Mouse (Mus musculus) splenic B cell, adult 2 months (primary cell): ENCODE data around the gene Pik3r3.

Source experiments
- DNase-seq: peaks from one replicate; pipeline ENCODE4 v3.0.0-alpha.2; 2011; ENCODE audit warnings: low read depth, low spot score
- H3K27me3 ChIP-seq: 2 replicates; pipeline ENCODE4 v1.6.1; 2012; ENCODE audit warnings: mild to moderate bottlenecking, low read length, moderate library complexity, mixed read lengths; ENCODE audit not compliant: control insufficient read depth, poor library complexity, insufficient read depth, severe bottlenecking
- H3K36me3 ChIP-seq: 2 replicates; pipeline ENCODE4 v1.6.1; 2012; ENCODE audit warnings: mild to moderate bottlenecking, low read length, moderate library complexity, mixed read lengths; ENCODE audit not compliant: control insufficient read depth, poor library complexity, insufficient read depth, severe bottlenecking

Pik3r3 gene

GRCm38 (mm10) chr4:116221140-116221851, at the start of gene Pik3r3:
Pik3r3 (plus strand) TSS chr4:116221618.
- Histone ChIP-seq H3K27me3 (no peaks in the 10 kb centered on the region; the same call in 1 of the 2 replicates), H3K36me3 (no peaks in the 10 kb centered on the region)
- peak; percentile 98 for DNase-seq

- H3K36me3 ChIP-seq, result no peaks in the 10 kb centered on the region
- no peak for DNase-seq
- no peaks in the 10 kb centered on the region for H3K27me3 ChIP-seq
These were observed 48.3 kb upstream of the Pik3r3 start, which contains the start of the genes 1700042G07Rik and Gm49337 for GRCm38 (mm10) chr4:116173072-116173471. 1700042G07Rik (plus strand) TSS chr4:116173372. Gm49337 (plus strand) TSS chr4:116173384.

DNA sequence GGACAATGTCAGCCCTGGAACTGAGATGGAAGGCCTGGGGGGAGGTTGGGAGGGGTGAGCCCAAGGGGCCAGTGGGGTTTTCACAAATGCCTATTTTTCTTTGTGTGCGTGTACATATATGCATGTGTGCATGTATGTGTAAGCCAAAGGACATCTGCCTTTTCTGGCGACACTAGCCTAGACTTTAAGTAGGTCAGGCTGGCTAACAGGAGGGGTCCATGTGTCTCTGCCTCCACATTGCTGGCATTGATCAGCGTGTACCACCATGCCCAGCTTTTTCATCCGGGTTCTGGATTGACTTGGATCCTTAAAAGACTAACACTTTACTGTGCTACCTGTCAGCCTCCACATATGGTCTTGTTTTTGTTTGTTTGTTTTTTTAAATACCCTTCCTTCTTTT, 47.7 kb upstream of the Pik3r3 start:
- DNase-seq, result no peak
- no peaks in the 10 kb centered on the region for H3K36me3 ChIP-seq
- no peaks in the 10 kb centered on the region for H3K27me3 ChIP-seq

- no peak for DNase-seq
- Histone ChIP-seq H3K27me3 (no peaks in the 10 kb centered on the region), H3K36me3 (no peaks in the 10 kb centered on the region)
These were observed 46.8 kb upstream of the Pik3r3 start for GRCm38 (mm10) chr4:116174466-116175116.

DNA sequence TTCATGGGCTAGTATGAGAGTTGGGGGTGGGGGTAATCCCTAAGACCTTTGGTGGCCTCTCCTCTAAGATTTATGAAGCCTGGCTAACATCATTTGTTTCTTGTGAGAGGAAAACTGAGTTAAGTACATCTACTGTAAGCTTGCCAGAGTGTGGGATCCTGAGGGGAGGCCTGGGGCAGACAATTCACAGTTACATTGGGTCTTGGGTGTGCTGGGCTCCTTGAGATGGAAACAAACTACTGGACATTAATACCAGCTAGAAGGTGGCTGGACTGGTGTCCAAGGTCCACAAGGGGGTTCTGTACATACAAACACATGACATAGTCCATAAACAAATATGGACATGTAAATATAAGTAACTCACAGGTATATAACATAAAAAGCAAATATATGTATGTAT, 46.3 kb upstream of the Pik3r3 start:
- DNase-seq, result no peak
- H3K36me3 ChIP-seq, result no peaks in the 10 kb centered on the region

DNA sequence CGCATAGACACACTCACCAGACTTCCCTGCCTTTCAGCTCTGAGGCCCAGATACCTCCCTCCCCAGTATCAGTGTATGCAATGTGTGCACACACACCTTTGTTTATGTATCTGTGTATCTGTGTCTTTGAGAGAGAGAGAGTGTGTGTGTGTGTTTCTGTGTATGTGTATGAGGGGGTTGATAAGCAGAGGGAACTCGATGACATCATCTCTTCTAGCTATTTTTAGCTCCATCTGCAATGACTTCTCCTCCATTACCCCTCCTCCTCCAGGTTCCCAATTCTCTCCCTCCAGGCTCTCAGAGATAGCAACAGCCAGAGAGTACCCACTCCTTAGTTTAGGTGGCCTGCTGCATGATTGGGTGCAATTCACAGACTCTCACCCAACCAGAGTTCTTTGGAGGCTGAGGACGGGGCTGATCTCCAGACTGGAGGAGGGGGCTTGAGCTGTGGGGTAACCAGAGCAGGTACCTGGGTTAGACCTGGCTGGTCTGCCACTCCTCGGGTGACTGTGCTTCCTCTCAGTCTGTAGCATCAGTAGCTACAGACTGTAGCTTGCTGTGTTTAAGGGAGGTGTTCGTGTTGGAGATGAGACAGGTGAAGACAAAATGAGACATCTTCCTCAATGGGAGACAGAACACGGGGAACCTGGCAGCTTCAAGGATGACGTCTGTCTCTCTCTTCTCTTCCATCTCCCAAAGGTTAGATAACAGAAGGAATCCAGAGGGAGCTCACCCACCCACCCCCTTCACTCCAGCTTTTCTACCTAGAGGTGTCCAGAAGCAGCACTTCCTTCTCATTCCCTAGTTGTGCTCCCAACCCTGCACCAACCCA, 45.5 kb upstream of the Pik3r3 start:
- H3K36me3 ChIP-seq, result no peaks in the 10 kb centered on the region
- no peaks in the 10 kb centered on the region for H3K27me3 ChIP-seq
- DNase-seq, result no peak

More for the DNA sequence above, 46.3 kb upstream of the Pik3r3 start:
- H3K27me3 ChIP-seq, result no peaks in the 10 kb centered on the region

DNA sequence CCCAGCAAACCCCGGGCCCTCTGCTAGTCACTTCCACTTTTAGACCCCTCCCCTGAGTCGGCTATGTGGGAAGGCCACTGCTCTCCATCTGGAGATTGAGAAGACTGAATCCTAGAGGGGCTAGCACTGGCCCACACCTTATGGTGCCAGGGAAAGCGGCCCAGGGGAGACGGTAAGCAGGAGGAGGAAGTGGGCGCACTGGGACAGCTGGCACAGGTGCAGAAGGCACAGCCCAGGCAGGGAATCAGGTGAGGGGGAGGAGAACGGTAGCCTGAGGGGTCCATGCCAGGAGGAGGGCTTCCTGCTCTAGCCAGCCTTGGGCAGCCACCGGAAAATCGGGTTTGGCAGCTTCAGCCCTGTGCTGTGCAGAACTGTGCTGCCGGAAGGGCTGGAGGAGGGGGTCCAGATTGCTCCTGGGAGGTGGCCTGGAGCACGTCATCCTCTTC, 44.9 kb upstream of the Pik3r3 start:
- no peaks in the 10 kb centered on the region for H3K27me3 ChIP-seq
- H3K36me3 ChIP-seq, result no peaks in the 10 kb centered on the region
- peak; percentile 19 for DNase-seq

DNA sequence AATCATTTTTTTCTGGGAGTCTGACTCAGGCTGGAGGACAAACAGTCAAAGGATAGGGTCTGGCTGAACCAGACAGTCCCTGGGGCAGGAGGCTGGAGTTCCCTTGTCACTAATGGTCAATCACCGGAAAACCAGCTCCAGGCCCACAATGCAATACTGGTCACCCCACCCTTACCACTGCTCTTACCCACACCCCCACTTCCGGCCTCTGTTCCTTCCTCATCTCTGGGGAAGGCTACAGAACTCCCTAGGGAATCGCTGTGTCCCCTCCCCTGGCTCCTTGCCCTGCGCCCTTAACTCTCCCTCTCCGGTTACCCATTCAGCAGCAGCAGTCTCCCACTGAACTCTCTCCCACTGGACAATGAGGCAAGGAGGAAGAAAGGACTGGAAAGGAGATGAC, 44.3 kb upstream of the Pik3r3 start:
- peak; percentile 52 for DNase-seq
- Histone ChIP-seq H3K27me3 (no peaks in the 10 kb centered on the region), H3K36me3 (no peaks in the 10 kb centered on the region)

- Histone ChIP-seq H3K27me3 (no peaks in the 10 kb centered on the region), H3K36me3 (no peaks in the 10 kb centered on the region)
- no peak for DNase-seq
These were observed 39.3 kb upstream of the Pik3r3 start for GRCm38 (mm10) chr4:116182079-116182478.

DNA sequence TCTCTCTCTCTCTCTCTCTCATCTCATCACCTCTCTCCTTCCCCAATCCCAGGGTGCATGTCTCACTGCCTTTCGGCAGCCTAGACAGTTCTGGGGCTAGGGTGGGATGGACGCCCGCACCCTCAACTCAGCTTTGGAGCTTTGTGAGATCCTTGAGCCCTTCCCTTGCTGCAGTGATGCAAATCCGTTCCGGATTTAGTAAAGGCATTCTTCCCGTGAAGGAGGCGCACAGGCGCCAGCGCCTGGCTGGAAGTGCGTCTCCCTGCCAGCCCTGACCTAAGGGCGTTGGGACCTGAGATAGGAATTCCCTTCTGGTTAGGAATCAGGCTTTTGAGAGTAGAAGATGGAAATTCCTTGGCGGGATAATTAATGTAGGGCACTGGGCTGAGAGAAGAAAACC, 38.7 kb upstream of the Pik3r3 start:
- Histone ChIP-seq H3K36me3 (no peaks in the 10 kb centered on the region), H3K27me3 (no peaks in the 10 kb centered on the region)
- DNase-seq, result no peak

DNA sequence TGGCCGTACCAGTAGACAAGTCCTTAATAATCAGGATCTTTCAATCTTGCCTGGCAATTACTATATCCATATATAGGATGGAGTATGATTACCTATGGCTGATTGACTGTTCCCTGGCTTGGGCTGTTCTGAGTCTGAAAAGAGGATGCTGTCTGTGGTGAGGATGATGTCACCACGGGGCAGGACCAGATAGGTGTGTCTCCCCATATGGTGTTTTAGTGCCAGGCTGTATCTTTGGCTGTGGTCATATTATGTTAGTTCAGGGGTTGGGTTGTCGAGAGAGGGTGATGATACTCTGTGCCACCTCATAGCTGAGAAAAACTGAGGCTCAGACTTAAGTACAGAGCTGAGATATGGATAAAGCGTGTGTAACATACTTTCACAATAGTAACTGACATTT, 36.3 kb upstream of the Pik3r3 start:
- Histone ChIP-seq H3K36me3 (no peaks in the 10 kb centered on the region), H3K27me3 (no peaks in the 10 kb centered on the region)
- no peak for DNase-seq

DNA sequence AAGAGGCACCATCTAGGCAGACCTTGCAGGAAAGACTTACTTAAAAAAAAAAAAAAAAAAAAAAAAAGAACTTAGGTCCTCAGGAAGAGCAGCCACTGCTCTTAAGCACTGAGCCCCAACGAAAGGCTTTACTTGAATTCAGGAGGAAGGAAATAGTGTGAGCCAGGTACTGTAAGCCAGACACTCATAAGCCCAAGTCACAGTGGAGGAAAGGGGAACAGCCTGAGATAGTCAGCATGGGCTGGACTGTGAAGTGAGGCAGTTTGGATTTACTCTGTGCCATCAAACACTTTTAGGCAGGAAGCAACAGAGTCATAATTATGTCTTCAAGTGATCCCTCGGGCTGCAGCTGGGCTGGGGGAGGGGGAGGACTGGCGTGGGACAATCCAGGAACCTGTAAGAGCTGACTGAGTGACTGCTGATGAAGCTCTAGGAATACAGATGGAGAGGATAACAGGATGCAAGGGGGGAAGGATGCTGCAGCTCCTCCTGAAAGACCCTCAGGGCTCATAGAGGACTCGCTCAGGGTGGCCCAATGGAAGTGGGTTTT, 29.1 kb upstream of the Pik3r3 start:
- Histone ChIP-seq H3K36me3 (no peaks in the 10 kb centered on the region), H3K27me3 (no peaks in the 10 kb centered on the region)
- DNase-seq, result no peak

- DNase-seq, result no peak
- H3K27me3 ChIP-seq, result no peaks in the 10 kb centered on the region
- H3K36me3 ChIP-seq, result no peaks in the 10 kb centered on the region
These were observed 27.6 kb upstream of the Pik3r3 start for GRCm38 (mm10) chr4:116193583-116194383.

DNA sequence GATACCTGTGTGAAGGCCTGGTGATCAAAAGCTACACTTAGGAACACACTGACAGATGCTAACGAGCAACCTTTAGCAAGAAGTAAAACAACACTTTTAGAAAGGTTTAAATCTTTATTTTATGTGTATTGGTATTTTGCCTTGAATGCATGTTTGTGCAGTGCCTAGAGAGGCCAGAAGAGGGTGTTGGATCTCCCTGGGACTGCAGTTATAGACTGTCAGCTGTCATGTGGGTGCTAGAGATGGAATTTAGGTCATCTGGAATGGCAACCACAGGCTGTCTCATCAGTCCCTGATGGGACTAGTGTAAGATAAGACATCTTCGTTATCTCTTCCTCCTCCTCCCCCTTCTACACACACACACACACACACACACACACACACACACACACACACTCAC, 23.0 kb upstream of the Pik3r3 start:
- no peaks in the 10 kb centered on the region for H3K36me3 ChIP-seq
- peak; percentile 10 for DNase-seq
- H3K27me3 ChIP-seq, result no peaks in the 10 kb centered on the region
